Mouse (Mus musculus): ENCODE data around the gene Zfp148. TPM values are rescaled to one million over a fixed set of nuclear protein-coding genes. Genes with fewer than 3 reads are reported as not detected.

Zfp148 gene
- total RNA-seq, 4 experiments from 2014 or later = 160 to 197 (median 184) TPM

- no peak for DNase-seq (ENCODE audit: low spot score in 2 of 2)
Observed at GRCm38 (mm10) chr16:33529502-33530454, 149.1 kb downstream of the Zfp148 start.

GRCm38 (mm10) chr16:33531184-33531583, 150.5 kb downstream of the Zfp148 start:
- DNase-seq (ENCODE audit: low spot score in 2 of 2) = no peak

- DNase-seq (ENCODE audit: low spot score in 2 of 2) = no peak
Observed at GRCm38 (mm10) chr16:33536456-33536855, 155.8 kb downstream of the Zfp148 start.

GRCm38 (mm10) chr16:33537499-33538225, 157.0 kb downstream of the Zfp148 start:
- DNase-seq (ENCODE audit: low spot score in 2 of 2) = no peak

- DNase-seq (ENCODE audit: low spot score in 2 of 2) = no peak
Observed at GRCm38 (mm10) chr16:33544346-33544745, 163.7 kb downstream of the Zfp148 start.

- no peak for DNase-seq (ENCODE audit: low spot score in 2 of 2)
Observed at GRCm38 (mm10) chr16:33545530-33545929, 164.9 kb downstream of the Zfp148 start.

- DNase-seq (ENCODE audit: low spot score in 2 of 2) = no peak
Observed at GRCm38 (mm10) chr16:33553689-33554342, 173.2 kb downstream of the Zfp148 start.

Other genes starting within 250 kb of the Zfp148 start
- gene Osbpl11, start 195.8 kb upstream of the Zfp148 start, total RNA-seq (2022) = 10 to 100 TPM; 14.8 to 18.9 (median 16.7) TPM
- gene Snx4, start 129.4 kb upstream of the Zfp148 start, total RNA-seq (2022) = 10 to 100 TPM; 32.0 to 36.1 (median 32.4) TPM
- 1 to 10 TPM in 3 of 4 experiments, under 1 TPM in 1; 0.80 to 1.6 (median 1.3) TPM for gene Slc12a8, start 136.5 kb downstream of the Zfp148 start, total RNA-seq (2022)